Mouse (Mus musculus) G1E (cell line): ENCODE data around the gene Ppp1r18.

Experiments used
- CTCF ChIP-seq: IDR thresholded peaks from 2 replicates; pipeline ENCODE4 v1.5.1; 2012; ENCODE audit warnings: low read depth, low read length, inconsistent platforms, mixed read lengths
- GATA1 ChIP-seq: IDR thresholded peaks from 2 replicates; pipeline ENCODE4 v1.6.1; 2012; ENCODE audit warnings: borderline replicate concordance, low read length, inconsistent platforms, mixed read lengths
- GATA2 ChIP-seq: IDR thresholded peaks from 2 replicates; pipeline ENCODE4 v1.6.1; 2012; ENCODE audit warnings: low read depth, low read length, inconsistent platforms, borderline replicate concordance
- POLR2AphosphoS5 ChIP-seq: IDR thresholded peaks from 2 replicates; pipeline ENCODE4 v1.6.1; 2012; ENCODE audit warnings: low read depth, low read length, inconsistent platforms; ENCODE audit not compliant: insufficient replicate concordance
- TAL1 ChIP-seq: conservative IDR thresholded peaks from 2 replicates; pipeline ENCODE4 v1.6.1; 2012; ENCODE audit warnings: low read depth, low read length, inconsistent platforms, mixed read lengths

DNA sequence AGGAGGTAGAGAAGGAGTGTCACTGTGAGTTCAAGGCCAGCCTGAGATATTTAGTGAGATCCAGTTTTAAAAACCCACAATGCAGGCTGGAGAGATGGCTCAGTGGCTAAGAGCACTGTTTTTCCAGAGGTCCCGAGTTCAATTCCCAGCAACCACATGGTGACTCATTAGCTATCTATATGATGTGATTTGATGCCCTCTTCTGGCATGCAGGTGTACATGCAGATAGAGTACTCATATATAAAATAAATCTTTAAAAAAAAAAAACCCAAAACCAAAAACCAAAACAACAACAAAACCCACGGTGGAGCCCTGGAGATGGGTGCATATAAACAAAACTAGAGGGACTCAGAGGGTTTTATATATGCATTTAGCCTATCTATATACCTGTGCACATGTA is 42.2 kb downstream of the Ppp1r18 start:
- TF ChIP-seq CTCF = no peak
- no peak for TF ChIP-seq POLR2AphosphoS5
- no peak for TF ChIP-seq GATA1
- TF ChIP-seq TAL1 = no peak
- TF ChIP-seq GATA2 = no peak
